Mouse (Mus musculus) gastrocnemius, postnatal 4 days (tissue): ENCODE measurements around the gene Etv2. TPM values are rescaled to one million over a fixed set of nuclear protein-coding genes. Genes with fewer than 3 reads are reported as not detected.

Source experiments
- DNase-seq, 2 experiments: peaks; one replicate each; pipeline ENCODE4 v3.0.0; 2021 to 2022; ENCODE audit warnings: low spot score in 2 of 2, mixed read lengths in 2 of 2
- long read RNA-seq, 2 experiments: library from polyadenylated mRNA; stranded (forward); transcript quantifications; one replicate each; pipeline ENCODE4 v2.0.0; 2021
- total RNA-seq, 2 experiments: library from RNA; stranded (reverse); gene quantifications; 2 replicates each; pipeline ENCODE4 v1.2.3; 2021

Etv2 gene
- not detected for total RNA-seq
- long read RNA-seq, experiment 1, result 0 reads
- long read RNA-seq, experiment 2, result 0 reads

DNA sequence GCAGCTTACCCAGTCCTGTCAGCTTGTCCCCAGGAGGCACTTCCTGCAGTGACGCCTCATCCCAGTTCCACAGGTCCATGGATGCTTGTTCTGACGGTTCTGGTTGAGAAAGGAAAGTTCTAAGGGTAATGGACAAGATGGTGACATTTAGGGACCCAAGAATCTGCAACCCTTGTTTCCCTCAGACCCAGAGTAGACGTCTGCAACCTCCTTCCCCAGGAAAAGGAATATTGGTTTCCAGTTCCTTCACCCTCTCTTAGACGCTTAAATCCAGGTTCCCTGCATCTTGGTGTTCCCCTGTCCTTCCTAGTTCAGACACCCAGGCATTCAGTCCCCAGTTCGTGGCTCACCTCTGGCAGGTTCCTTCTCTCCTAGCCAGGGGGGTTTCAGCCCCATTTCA, at the start of gene Etv2:
Gene Etv2 (minus strand): TSS at position 101 of the 400 bp plus-strand sequence.
- DNase-seq, result no peak

- no peak for DNase-seq
These were observed 47.8 kb upstream of the Etv2 start for GRCm38 (mm10) chr7:30683425-30683824.

DNA sequence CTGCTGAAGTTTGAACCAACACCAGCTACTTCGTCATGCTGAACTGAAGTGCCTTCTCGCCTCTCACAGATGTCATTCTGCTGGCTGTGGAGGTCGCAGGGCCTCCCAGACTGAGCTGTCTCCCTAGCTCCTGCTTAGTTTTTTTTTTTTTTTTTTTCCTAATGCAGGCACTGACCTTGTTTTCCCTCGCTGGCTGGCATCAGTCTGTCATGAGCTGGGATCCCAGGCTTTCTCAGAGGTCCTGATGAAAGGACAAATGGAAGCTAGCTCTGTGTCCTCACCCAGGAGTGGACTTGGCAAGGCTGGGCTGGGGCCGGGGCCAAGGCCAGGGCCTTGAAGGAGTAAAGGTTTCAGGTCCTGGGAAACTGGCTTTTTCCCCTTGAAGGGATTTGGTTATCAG, 46.2 kb upstream of the Etv2 start:
- DNase-seq, result no peak

DNA sequence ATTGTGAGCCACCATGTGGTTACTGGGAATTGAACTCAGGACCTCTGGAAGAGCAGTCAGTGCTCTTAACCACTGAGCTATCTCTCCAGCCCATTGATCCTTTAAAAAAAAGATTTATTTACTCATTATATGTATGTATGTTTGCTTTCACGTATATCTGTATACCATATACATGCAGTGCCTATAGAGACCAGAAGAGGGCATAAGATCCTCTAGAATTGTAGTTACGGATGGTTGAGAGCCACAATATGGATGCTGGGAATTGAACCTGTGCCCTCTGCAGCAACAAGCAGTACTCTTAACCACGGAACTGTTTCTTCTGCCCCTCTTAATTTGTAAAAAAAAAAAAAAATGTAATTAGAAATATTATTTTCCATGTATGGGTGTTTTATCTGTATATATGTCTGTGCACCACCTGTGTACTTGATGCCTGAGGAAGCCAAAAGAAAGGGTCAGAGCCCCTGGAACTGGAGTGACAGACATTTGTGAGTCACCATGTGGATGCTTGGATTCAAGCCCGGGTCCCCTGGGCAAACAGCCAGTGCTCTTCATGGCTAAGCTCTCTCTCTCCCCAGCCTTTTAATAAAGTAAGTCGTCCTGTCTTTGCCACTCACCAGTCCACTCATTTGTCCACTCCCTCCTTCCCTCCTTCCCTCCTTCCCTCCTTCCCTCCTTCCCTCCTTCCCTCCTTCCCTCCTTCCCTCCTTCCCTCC, 42.8 kb upstream of the Etv2 start:
- peak in 1 of 2 experiments; percentile 30 for DNase-seq

DNA sequence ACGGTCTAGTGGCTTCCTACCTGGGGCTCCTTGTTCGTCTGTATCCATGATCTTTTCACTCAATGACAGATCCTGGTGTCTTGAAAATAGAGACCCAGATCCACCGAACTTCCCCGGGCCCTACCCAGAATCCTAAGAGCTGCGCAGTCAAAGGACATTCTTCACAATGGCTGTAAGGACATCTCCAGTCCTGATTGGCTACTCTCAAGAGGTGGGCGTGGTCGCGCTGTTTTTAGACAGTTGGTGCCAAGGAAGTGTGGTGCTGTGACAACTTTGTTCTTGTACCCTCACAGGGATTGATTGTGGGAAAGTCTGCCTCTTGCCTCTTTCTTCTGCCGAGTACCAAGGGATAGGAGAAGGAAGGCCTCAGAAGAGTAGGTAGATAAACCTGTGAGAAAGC, 35.8 kb upstream of the Etv2 start, which contains the start of gene Pmis2:
Gene Pmis2 (minus strand): TSS at position 126 of the 400 bp plus-strand sequence.
- DNase-seq, result no peak

DNA sequence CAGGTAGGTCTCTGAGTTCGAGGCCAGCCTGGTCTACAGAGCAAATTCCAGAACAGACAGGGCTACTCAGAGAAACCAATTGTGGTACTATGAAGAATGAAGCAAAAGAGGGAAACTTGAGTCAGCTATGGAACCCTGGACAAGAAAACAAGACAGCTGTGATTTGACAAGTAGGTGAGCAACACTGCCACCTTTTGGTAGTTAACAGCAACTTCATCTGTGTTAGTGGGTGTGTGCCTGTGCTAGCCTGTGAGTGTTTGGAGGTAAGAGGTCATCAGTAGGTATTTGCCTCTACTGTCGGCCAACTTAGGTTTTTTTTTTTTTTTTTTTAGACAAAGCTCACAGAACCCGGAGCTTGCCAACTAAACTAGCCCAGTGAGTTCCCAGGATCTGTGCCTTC, 33.6 kb upstream of the Etv2 start:
- DNase-seq, result no peak

DNA sequence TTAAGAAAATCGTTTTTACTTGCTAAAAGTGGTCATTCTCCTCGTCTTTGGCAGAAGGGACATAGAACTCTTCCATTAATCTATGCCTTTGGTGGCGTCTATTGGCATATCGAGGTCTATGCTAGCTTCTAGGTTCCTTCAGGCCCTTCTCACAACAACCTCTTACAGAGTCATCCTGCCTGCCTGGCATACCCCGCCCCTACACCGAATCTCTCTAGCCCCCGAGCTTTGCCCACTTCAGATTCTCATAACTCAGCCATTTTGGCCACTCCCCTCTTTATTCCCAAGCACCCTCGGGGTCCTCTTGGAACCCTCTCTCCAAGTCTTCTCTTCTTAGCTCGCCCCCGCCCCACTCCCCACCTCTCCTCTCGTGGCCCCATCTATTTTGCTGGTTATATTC, 29.7 kb upstream of the Etv2 start:
- DNase-seq, result no peak

DNA sequence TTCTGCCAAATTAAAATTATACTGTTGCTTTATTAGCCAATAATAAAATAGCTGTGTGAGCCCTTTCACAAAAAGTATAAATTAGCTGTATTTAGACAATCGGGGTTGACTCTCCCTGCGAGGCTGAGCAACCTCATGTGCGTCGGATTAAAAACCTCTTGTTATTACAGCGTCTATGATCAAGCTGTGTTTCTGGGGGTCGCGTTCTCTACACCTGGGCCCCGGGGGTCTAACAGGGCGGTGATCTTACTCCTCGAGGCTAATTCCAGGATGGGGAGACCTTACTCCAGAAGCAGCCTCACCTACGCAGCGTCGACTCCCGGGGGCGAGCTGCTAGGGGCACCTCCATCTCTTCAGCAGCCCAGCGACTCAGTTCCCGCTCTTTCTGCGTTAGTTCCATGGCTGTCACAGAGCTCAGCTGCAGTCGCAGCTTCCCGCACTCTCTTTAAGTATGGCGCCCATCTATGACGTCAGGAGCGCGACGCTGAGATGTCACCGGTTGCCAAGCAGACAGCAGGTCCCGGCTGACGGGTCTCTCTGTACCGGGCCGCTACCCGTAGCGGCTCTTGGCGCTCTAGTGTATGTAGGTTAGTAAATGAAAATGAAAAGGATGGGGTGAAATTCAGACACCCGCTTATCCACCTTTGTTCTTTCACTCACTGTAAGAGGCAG, 29.0 kb upstream of the Etv2 start, which contains the start of gene Haus5:
Gene Haus5 (minus strand): TSS at position 466 of the 672 bp plus-strand sequence.
- DNase-seq, result peak; percentile 68 to 86

DNA sequence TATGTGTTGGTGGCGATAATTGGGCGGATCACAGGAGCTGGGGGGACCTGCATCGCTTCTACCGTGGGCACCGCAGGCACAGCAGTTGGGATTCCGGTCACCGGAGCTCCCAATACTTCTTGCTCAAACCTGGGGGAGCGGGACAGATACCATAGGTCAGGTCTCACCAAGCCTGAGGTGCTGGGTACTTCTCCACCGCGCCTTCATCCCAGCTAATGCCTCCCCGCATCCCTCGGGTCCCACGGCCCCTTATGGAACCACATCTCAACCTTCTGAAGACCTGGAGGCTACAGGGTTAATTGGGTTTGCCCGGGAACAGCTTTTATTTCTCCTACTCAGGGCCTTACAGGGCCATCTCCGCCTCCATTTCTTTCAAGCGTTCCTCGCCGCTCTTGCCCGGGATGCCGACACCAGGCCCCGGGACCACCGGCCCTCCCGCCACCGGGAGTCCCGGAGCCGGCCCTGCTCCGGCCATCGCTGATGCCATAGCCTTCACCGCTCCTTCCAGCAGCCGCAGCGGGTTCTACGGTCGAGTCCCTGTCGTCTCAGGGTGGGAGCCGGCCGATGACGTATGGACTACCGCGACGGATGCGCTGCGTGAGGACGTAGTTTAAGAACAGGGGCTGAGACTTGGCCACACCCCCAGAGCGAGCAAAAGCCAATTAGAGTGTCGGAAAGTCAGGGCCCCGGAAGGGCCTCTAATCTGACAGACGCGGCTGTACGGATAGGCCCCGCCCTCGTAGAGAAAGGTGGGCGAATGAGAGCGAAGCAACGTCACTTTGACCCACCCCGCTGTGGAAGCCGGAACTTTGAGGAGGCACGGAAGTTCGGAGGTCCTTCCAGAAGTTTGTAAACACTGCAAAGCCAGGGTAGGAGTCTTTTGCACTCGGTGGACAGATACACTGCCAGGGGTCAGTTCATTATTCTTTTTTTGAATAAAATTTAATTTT, 14.2 kb upstream of the Etv2 start, which contains the start of gene Rbm42:
Gene Rbm42 (minus strand): TSS at position 727 of the 950 bp plus-strand sequence.
- DNase-seq, result peak; percentile 90 to 98

GRCm38 (mm10) chr7:30639083-30639482, 3.4 kb upstream of the Etv2 start:
- no peak for DNase-seq

GRCm38 (mm10) chr7:30636395-30636794, 743 bp upstream of the Etv2 start:
- no peak for DNase-seq

GRCm38 (mm10) chr7:30634621-30635020, 1.0 kb downstream of the Etv2 start:
- peak in 1 of 2 experiments; percentile 53 for DNase-seq

- no peak for DNase-seq
These were observed 1.8 kb downstream of the Etv2 start for GRCm38 (mm10) chr7:30633762-30634412.

- no peak for DNase-seq
These were observed 6.6 kb downstream of the Etv2 start for GRCm38 (mm10) chr7:30629013-30629412.

DNA sequence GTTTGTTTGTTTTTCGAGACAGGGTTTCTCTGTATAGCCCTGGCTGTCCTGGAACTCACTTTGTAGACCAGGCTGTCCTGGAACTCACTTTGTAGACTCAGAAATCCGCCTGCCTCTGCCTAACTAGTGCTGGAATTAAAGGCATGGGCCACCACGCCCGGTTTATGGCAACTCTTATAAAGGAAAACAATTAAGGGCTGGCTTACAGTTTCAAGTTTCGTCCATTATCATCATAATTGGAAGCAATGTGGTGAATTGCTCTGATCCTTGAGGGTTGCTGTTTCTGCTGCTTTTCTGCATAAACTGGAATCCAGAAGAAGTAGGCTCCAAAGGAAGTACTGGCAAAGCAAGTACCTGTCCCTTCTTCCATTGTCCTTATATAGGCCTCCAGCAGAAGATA, 9.0 kb downstream of the Etv2 start:
- DNase-seq, result no peak

DNA sequence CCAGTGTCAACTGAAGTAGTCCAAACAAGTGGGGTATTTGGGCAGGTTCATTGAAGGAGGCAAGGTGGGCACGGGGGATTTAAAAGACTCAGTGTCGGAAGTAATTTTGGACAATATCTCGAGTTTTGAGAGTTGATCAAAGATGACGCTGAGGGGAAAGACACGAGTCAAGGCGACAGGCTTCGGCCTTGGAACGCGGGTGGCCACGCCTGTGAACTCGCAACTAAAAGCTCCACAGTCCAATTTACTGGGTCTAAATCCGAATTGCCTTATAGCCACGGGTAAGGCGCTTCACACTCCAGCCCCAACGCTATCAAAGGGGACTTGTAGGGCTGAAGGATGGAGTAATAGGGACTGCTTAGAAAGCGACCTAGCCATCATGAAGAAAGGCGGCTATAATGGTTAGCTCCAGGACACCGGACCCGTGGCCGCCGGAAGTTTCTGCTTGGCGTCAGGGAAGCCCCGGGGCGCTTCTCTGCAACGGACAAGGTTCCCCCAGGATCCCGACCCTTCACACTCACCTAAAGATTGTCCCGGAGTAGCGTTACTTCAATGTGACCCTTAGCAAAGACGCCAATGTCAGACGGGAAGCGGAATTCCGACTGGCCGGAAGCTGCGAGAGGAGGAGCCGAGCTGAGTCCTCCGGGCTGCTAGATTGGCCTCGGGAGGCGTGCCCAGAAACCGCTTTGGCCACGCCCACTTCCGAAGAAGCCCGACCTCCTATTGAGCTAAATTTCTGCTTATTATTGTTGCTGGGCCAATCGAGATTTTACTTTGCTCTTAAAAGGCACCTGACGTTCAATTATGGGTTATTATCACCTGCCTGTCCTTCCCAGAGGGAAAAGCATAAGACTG, 9.9 kb downstream of the Etv2 start, which contains the start of gene Cox6b1:
Gene Cox6b1 (minus strand): TSS at position 622 of the 855 bp plus-strand sequence.
- DNase-seq, result peak; percentile 74 to 85

- DNase-seq, result no peak
These were observed 16.4 kb downstream of the Etv2 start for GRCm38 (mm10) chr7:30619202-30619601.

GRCm38 (mm10) chr7:30618658-30619057, 17.0 kb downstream of the Etv2 start:
- no peak for DNase-seq

DNA sequence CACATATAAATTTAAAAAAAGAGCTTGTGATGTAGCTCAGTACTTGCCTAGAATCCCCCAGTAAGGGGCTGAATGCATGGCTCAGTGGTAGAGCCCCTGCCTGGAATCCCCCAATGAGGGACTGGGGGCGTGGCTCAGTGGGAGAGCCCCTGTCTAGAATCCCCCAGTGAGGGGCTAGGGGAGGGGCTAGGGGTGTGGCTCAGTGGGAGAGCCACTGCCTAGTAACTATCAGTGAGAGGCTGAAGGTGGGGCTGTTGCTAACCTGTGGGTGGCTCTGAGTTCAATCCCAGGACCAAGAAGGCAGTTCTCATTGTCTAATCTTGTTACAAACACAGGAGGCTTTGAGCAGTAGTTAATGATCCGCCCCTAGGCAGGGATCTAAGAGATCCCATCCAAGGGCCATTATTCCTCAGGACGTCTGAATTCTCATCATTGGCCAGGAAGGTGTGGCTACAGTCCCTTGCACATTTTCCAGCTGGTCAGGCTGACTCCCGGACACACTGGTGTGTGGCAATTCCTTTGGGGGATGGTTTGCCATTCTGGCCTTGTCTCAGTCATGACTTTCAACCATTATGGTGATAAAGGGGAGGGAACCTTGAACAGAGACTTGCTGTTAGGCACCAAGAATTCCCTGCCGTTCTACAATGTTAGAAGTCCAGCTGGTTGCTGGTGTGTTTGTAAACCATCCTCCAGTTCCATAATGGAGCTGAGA, 20.4 kb downstream of the Etv2 start:
- no peak for DNase-seq
